Mouse (Mus musculus): ENCODE data around the gene St6galnac5.

DNA sequence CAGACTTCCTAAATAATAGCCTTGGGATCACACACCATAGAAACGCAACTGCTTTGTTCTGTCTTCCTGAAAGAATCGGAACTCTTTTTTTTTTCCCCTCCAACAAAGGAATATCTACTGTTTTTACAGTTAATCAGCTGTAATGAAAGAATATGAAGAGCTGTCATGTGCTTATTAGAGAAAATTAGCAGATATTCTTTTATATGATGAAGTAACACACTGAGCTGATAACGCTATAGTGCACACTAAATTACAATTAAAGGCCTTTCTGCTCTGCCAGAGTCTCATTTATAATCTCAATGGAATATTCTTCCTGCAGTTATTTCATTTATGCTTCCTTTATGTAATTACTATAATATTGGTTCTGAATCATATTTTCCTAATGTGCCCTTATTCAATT is 139.4 kb downstream of the St6galnac5 start:
- TF ChIP-seq CTCF (IDR thresholded peaks at IDR 0.05; ENCODE audit: control insufficient read depth, insufficient read depth, low read length) (no peak), POLR2A (IDR thresholded peaks at IDR 0.05; ENCODE audit: borderline replicate concordance, control insufficient read depth, low read depth, low read length) (no peak)
